Mouse (Mus musculus): ENCODE results near the gene Nrxn1.

DNA sequence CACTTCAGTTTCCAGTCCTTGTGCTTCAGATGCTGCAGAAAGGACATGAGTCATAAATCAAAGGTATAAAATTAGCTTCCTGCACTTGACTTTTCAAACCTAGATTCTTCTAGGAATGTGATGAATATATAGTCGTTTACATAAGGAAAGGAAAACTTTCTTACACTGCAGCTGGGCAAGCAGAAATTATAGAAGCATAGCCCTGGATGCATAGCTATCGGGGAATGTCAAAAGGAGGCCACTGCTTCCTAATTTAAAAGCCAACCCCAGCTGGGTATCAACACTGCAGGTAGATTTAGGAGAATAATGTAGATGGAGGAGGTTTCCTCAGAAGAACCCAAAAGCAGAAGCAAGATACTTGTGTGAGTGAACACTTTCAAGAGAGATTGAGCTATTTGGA lies 523.0 kb downstream of the Nrxn1 start:
- TF ChIP-seq POLR2A (IDR thresholded peaks at IDR 0.05; ENCODE audit: insufficient read depth, low read depth, low read length) (no peak), CTCF (IDR thresholded peaks at IDR 0.05) (no peak), EP300 (IDR thresholded peaks at IDR 0.05; ENCODE audit: insufficient read depth, low read depth, low read length) (no peak)
